Mouse (Mus musculus) liver, adult 2 months (tissue): ENCODE data around the gene 0610030E20Rik.

Experiments
- CTCF ChIP-seq: fragments of 200-500 bp; IDR thresholded peaks from 2 replicates; pipeline ENCODE4 v1.5.1; 2011; ENCODE audit warnings: low read depth, low read length, control low read depth
- POLR2A ChIP-seq: fragments of 200-500 bp; IDR thresholded peaks from 2 replicates; pipeline ENCODE4 v1.6.1; 2011; ENCODE audit warnings: low read length, control low read depth; ENCODE audit not compliant: insufficient read depth; ENCODE audit errors: extremely low read depth

GRCm38 (mm10) chr6:72374206-72374605 is 27.1 kb downstream of the 0610030E20Rik start:
- TF ChIP-seq CTCF (no peak), POLR2A (no peak)
